In genomic region chr17:30996296-30996695, GRCm38 (mm10) we compare ENCODE assay signal across 21 mouse cellular contexts. TPM values are rescaled to one million over a fixed set of nuclear protein-coding genes. Genes with fewer than 3 reads are reported as not detected.
"Had no signal": no experiment of that assay in that cellular context is flagged by ENCODE, and none has a peak within 500 bp of the region (broad histone marks: within the 10 kb centered on the region; RNA-seq: fewer than 3 reads in every experiment).

No protein-coding gene starts in this region.

- DNase-seq: kidney, adult 18-20 months; kidney, adult 9 months; kidney, postnatal 14 days; kidney, postnatal 4 days; liver, postnatal 0 days; lung, embryonic 14.5 days; lung, postnatal 36 days; midbrain, embryonic 14.5 days; retina, postnatal 1 day; right cerebral cortex, postnatal 25 days; spleen, adult 18-20 months had no signal

- H3K4me3 ChIP-seq: neural tube, embryonic 12.5 days; neural tube, embryonic 15.5 days had no signal

- ATAC-seq: intestine, embryonic 16.5 days; liver, postnatal 0 days; lung, postnatal 0 days had no signal

- H3K9ac ChIP-seq: liver, embryonic 14.5 days; liver, postnatal 0 days; lung, embryonic 14.5 days; neural tube, embryonic 12.5 days; neural tube, embryonic 15.5 days had no signal

- H3K4me2 ChIP-seq: liver, embryonic 11.5 days; lung, embryonic 14.5 days; midbrain, embryonic 11.5 days; neural tube, embryonic 12.5 days; neural tube, embryonic 15.5 days had no signal

- H3K9me3 ChIP-seq: neural tube, embryonic 12.5 days; neural tube, embryonic 15.5 days had no signal

- H3K27ac ChIP-seq: liver, embryonic 14.5 days; neural tube, embryonic 12.5 days; neural tube, embryonic 15.5 days had no signal

- H3K27me3 ChIP-seq: neural tube, embryonic 12.5 days; neural tube, embryonic 15.5 days had no signal

- H3K36me3 ChIP-seq: neural tube, embryonic 12.5 days; neural tube, embryonic 15.5 days had no signal

RNA-seq across cellular contexts. Expression of gene Umodl1, which starts 41.9 kb away (rescaled TPM):
- total RNA-seq: megakaryocyte-erythroid progenitor cell, adult 5-6 weeks had no signal
- polyA plus RNA-seq: intestine, embryonic 16.5 days; limb, embryonic 11.5 days; liver, embryonic 11.5 days; lung, embryonic 14.5 days; lung, postnatal 0 days; midbrain, embryonic 11.5 days; midbrain, embryonic 14.5 days; neural tube, embryonic 12.5 days; stomach, embryonic 16.5 days had no signal
